Mouse (Mus musculus) adrenal gland, adult (tissue): ENCODE data around the gene Rac2.

ENCODE experiments used
- DNase-seq, 2 experiments: peaks; one replicate each; pipeline ENCODE4 v3.0.0; 2022 to 2023; ENCODE audit warnings: low spot score in 1 of 2; ENCODE audit not compliant: inconsistent age in 2 of 2

Rac2 gene

DNA sequence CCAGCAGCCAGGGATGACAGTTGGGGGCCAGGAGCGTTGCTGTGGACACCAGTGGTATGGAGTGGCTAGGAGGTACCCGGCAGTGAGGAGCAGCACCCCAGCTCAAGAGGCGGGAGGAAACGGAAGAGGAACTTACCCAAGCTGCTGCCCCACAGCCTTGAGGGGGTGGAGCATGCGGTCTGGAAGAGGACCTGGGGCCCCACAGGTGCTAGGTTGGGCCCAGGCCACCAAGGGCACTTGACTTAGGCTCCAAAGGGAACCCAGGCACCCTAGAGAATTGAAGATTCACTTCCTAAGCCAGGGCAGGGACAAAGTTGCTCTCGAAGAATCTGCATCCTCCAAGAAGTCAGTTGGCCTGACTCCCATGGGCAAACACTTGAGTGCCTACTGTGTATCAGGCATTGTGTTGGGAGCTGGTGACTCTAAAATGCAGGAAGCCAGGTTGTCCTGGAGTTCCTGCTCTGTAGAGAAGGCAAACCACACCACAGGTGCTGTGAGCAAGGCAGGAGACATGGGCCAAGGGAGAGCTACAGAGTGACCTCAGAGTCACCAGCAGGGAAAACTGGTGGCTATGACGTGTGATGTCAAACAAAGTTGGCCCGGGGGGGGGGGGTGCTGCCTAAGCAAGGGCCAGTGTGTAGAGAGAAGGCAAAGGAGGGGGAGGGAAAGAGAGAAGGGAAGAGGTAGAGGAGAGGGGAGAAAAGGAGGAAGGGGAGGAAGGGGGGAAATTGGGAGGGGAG lies at the start of gene Rac2:
Rac2 (minus strand) TSS at position 126 of the 740 bp plus-strand sequence.
- DNase-seq: no peak

- DNase-seq: peak in 1 of 2 experiments; percentile 72
Observed at GRCm38 (mm10) chr15:78616973-78617372, 44.4 kb upstream of the Rac2 start.

DNA sequence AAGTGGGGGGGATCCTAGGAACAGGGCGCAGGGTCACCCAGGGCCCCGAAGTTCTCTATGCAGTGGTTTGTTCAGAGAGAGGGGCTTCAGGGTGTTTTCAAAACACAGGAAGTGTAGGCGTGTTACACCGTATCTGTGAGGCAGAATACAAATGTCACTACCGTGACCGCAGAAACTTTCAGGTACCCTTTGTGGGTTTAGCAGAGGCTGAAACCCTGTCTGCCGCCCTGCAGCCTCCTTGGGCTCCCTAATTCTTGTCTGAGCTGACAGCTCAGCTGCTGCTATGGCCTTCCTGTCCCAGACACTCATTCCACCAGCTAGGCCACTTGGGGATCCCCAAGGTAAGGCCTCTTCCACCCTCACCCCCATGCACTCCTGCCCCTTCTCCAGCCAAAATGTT lies 42.0 kb upstream of the Rac2 start:
- DNase-seq: no peak

DNA sequence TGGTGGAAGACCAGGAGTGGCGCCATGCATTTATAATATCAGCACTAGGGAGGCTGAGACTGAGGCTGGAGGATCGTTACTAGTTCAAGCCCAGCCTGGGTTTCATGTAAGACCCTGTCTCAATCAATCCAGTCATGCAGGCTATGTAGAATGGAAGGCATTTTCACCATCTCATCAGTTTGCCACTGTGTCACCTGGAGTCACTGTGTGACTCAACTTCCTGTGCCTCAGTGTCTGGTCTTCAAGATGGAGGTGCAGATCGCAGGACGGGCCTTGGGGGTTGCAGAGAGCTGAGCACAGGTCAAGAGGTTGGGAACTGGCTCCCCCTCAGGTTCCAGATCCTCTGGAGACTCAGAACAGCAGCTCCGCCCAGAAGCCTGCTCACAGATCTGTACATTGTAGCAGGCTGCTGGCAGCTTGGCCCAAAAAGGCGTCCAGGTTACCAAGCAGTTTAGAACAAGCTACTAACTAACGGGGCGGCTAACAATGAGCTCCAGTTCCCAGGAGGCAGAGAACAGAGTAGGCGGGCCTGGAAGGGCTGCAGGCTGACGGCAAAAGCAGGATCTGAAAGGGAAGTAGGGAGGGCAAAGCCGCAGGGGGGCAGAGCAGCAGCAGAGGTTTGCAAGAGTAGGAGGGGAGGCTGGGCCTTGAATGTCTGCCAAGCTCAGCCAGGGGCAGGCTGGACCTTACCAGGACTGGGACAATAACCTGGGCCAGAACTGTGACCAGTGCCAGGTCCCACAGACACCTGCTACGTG lies 38.3 kb upstream of the Rac2 start:
- DNase-seq: peak; percentile 72 to 81

- DNase-seq: peak in 1 of 2 experiments; percentile 67
Observed at GRCm38 (mm10) chr15:78607463-78607862, 34.9 kb upstream of the Rac2 start.

DNA sequence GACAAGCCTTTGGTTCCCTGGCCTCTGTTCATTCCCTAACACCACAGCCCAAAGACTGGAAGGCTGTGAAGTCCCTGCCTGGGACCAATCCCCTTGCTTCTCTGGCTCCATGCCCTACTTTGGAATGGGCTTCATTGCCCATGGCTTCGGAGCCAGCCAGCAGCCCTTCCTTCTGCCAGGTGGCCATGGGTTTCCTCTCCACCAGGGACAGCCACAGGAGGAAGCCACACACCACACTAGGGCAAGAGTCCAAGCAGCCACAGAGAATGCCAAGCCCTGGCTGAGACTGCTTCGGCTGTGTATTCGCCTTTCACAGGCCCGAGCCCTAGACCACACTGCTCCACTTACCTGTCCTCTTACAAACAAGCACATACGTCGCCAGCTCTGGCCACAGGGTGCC lies 33.5 kb upstream of the Rac2 start:
- DNase-seq: peak in 1 of 2 experiments; percentile 65

DNA sequence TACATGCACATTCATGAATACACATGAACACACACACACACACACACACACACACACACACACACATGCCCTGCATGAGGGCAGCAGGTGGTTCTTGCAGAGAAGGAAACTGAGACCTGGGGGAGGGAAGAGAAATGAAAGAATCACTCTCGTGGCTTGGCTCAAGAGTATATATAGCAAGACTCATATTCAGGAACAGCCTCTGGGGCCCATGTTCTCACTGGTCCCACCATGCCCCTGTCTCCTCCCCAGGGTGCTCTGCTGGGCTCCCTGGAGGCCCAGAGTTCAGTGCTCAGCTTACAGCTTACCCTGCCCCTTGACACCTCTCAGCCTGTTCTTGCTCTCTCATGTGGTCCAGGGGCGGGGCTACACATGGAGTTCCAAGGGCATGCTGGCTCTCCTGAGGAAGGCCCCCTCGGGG lies 32.8 kb upstream of the Rac2 start:
- DNase-seq: no peak

DNA sequence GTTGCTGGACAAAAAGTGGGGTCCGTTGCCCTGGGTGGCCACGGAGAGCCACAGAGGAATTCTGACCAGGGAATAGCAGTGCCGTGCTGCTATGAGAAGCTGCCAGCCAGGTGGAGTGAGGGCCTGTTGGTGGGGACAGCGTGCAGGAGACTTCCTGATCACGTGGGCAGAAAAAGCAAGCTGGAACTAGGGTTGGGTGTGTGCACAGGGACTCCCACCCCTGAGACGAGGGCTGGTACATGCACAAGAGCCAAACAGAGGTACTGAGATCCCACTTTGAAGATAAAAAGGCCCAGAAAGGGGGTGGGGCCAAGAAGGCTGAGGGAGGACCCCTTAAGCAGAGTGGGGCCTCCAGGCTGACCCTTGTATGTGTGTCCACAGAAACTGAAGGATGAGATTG lies 31.7 kb upstream of the Rac2 start:
- DNase-seq: no peak

DNA sequence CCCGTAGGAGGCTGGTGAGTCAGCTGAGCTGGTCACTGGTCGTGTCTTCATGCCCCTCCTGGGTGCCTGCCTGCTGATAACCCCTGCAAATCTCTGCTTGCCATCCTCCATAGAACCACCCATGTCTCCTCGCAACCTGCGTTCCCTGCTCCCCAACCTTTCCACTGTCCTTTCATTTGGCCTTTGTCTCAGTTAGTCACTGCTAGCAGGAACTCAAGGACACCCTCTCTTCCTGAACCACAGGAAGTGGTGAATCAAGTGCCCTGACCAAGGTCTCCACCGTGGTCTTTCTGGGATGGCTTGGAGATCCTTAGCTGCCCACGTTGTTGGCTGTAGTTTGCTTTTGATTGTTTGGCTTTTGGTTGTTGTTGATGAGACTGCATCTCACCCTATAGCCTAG lies 28.6 kb upstream of the Rac2 start:
- DNase-seq: peak; percentile 59 to 81

DNA sequence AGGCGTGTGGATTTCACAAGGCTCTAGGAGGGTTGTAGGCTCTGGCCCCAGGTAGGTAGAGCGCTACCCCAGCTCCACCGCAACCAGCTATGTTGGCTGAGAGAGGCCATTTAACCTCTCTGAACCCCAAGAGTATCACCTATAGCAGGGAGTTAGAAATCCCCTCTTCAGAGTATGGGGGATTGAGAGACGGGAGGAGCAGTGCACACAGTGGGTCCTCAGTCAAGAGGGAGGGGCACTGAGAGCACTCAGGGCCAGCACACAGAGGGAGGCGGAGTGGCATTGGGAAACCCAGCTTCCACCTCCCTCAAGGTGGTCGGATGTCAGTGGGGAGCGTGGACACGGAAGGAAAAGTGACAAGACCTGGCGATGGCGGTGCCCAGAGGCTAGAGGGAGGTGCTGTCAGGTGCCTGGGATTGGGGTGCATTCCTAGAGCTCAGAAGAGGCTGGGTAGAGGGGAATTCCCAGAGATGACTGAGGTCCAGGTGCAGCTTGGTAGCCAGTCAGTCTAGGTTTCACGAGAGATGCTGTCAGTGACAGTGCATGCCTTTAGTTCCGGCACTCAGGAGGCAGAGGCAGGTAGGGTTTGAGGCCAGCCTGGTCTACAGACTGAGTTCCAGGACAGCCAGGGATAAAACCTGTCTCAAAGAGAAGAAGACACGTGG lies 27.1 kb upstream of the Rac2 start:
- DNase-seq: no peak

GRCm38 (mm10) chr15:78599124-78599523 lies 26.5 kb upstream of the Rac2 start:
- no peak for DNase-seq

GRCm38 (mm10) chr15:78597729-78598128 lies 25.1 kb upstream of the Rac2 start:
- peak; percentile 45 to 68 for DNase-seq

GRCm38 (mm10) chr15:78596914-78597313 lies 24.3 kb upstream of the Rac2 start, which contains the start of gene Cyth4:
Gene Cyth4, plus strand, starts transcription at chr15:78597047.
- DNase-seq: peak in 1 of 2 experiments; percentile 47

DNA sequence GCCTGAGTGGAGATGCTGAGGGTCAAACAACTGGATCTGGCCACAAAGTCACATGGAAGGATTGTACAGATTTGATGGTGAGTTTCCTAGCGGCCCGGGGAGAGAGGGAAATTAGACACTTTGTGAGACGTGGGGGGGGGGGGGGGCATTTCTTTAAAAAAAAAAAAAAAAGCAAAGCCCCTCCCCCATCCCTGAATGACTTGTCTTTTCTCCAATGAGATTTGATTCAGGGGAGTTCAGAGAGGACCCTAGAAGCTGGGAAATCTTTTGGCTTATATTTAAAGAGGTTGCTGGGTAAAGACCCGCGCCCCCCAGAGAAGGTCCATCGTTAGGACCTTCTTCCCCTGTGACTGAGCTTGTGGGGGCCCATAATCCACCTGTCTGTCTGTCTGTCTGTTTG lies 23.9 kb upstream of the Rac2 start:
- DNase-seq: no peak

DNA sequence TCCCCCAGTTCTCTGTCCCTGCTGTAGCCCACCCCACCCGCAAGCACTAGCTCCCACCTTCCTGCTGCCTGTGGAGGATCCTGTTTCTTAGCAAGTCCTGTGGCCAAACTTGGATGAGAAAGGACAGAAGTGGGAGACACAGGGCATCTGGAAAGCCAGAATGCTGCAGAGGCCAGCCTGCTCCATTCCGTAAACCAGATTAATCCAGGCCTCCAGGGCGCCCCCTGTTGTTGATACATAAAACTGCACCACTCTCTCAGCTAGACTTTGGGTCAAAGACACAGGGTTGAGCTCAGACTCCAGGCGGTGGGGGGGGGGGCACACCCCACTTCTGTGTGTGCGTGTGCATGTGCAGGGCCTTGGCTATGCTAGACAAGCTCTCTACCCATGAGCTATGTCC lies 22.9 kb upstream of the Rac2 start:
- no peak for DNase-seq

- DNase-seq: no peak
Observed at GRCm38 (mm10) chr15:78594831-78595230, 22.2 kb upstream of the Rac2 start.

DNA sequence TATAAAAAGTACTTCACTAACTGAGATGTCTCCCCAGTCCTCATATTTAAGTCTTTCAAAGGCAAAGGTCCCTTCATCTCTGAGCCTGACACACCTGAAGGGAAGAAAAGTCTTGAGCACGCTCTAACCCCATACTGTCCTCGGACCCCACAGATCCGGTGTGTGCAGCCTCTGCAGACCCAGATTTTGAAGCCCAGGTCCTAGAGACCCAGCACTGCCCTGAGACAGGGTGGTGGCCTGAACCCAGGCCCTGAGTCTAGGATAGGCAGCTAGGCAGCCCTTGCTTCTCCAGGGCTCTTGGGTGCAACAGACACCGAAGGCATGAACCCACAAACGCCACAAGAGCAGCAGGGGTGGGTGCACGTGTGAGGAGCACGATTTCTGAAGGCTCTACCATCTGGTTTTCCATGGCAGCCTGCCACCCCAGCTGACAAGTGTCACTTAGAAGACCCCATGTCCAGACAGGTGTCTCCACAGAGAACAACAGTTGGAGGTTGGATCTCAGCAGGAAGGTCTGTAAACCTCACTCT lies 21.4 kb upstream of the Rac2 start:
- DNase-seq: no peak

GRCm38 (mm10) chr15:78592452-78592968 lies 19.9 kb upstream of the Rac2 start:
- DNase-seq: no peak

GRCm38 (mm10) chr15:78591680-78592451 lies 19.3 kb upstream of the Rac2 start:
- DNase-seq: no peak

- DNase-seq: no peak
Observed at GRCm38 (mm10) chr15:78590785-78591184, 18.2 kb upstream of the Rac2 start.

DNA sequence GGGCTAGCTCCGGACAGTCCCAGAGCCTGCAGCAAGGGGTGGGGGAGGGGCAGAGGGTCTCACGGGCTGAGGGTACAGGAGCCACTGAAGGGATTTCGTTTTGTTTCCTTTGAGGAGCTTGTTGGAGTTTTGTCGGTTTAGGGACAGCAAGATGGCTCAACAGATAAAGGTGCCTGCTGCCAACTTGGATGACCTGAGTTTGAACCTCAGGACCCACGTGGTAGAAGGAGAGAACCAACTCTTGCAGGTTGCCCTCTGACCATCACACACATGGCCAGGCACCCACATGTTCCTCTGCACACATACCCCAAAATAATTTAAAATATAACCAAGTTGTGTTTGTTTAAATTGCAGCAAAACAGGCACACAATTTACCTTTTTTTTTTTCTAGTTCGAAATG lies 17.4 kb upstream of the Rac2 start:
- DNase-seq: no peak
